Mouse (Mus musculus) forebrain, embryonic 13.5 days (tissue): ENCODE measurements around the gene Rgs14. TPM values are rescaled to one million over a fixed set of nuclear protein-coding genes. Genes with fewer than 3 reads are reported as not detected.

Source experiments
- ATAC-seq: fragments of 200-750 bp; cut with Nextera tagmentation; 2 replicates; pipeline ENCODE4 v1.8.0; 2017
- H3K27ac ChIP-seq: fragments of 300-500 bp; sonication (generic); 2 replicates; pipeline ENCODE4 v1.5.1; 2015; ENCODE audit warnings: inconsistent platforms, mild to moderate bottlenecking, moderate library complexity
- H3K27me3 ChIP-seq: fragments of 300-500 bp; sonication (generic); 2 replicates; pipeline ENCODE4 v1.6.1; 2015; ENCODE audit warnings: mild to moderate bottlenecking, inconsistent platforms
- H3K36me3 ChIP-seq: fragments of 300-500 bp; sonication (generic); 2 replicates; pipeline ENCODE4 v1.6.1; 2015; ENCODE audit warnings: mild to moderate bottlenecking, inconsistent platforms; ENCODE audit not compliant: poor library complexity, severe bottlenecking
- H3K4me1 ChIP-seq: fragments of 300-500 bp; sonication (generic); 2 replicates; pipeline ENCODE4 v1.6.1; 2015; ENCODE audit warnings: inconsistent platforms
- H3K4me2 ChIP-seq: fragments of 300-500 bp; sonication (generic); 2 replicates; pipeline ENCODE4 v1.6.1; 2015; ENCODE audit warnings: inconsistent platforms, mild to moderate bottlenecking, moderate library complexity
- H3K4me3 ChIP-seq: fragments of 300-500 bp; sonication (generic); 2 replicates; pipeline ENCODE4 v1.5.1; 2015; ENCODE audit warnings: mild to moderate bottlenecking, inconsistent platforms
- H3K9ac ChIP-seq: fragments of 300-500 bp; sonication (generic); 2 replicates; pipeline ENCODE4 v1.6.1; 2015; ENCODE audit warnings: mild to moderate bottlenecking, inconsistent platforms
- H3K9me3 ChIP-seq: fragments of 300-500 bp; sonication (generic); replicated peaks from 2 replicates; pipeline ENCODE4 v1.6.1; 2016; ENCODE audit warnings: inconsistent platforms
- WGBS: fragments of 180-500 bp; shearing (Covaris S2); methylation state at CpG from one replicate; pipeline ENCODE4 v1.1.7; 2015; 5-methylcytosine and 5-hydroxymethylcytosine counted together
- polyA plus RNA-seq: library from polyadenylated mRNA; unstranded; fragments of >200 nt; fragmentation: Nextera tagmentation; extraction: Ambion mirVana; gene quantifications from 2 replicates; pipeline ENCODE4 v1.2.1, GENCODE M21; 2015

Gene Rgs14
- polyA plus RNA-seq, 1 experiment from 2014 or later: 0.40 TPM

DNA sequence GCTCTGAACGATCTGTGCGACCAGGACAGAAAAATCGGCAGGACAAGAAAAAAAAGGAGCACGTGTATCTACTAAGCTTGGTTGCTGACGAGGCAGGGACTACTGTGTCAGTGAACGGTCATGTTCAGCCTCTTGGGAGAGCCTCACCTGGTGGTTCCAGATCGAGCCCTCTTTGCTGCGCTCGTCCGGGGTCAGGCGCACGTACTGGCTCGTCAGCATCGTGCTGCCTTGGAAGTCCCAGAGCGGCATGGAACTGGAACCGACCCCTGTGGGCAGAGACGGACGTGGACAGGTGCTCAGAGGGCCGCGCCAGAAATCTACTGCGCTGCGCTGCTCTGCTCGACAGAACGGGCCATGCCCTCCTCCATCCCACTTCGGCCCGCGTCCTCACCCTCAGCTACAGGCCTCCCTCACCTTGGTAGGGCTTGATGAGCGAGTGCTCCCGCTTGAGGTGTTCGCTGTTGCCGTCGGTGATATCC is 7.5 kb upstream of the Rgs14 start:
- Histone ChIP-seq H3K36me3 (peaks cover 40% of the 10 kb centered on the region), H3K9me3 (no peaks in the 10 kb centered on the region), H3K4me1 (peaks cover 25% of the 10 kb centered on the region), H3K4me3 (peak overlapping the region; percentile 98), H3K9ac (peak overlapping the region; percentile 93), H3K27me3 (peaks cover 8% of the 10 kb centered on the region), H3K27ac (peak overlapping the region; percentile 93), H3K4me2 (peak overlapping the region; percentile 91)
- 1% methylated on average over 32 of the region's 32 CpGs for WGBS
- peak; percentile 39 for ATAC-seq

DNA sequence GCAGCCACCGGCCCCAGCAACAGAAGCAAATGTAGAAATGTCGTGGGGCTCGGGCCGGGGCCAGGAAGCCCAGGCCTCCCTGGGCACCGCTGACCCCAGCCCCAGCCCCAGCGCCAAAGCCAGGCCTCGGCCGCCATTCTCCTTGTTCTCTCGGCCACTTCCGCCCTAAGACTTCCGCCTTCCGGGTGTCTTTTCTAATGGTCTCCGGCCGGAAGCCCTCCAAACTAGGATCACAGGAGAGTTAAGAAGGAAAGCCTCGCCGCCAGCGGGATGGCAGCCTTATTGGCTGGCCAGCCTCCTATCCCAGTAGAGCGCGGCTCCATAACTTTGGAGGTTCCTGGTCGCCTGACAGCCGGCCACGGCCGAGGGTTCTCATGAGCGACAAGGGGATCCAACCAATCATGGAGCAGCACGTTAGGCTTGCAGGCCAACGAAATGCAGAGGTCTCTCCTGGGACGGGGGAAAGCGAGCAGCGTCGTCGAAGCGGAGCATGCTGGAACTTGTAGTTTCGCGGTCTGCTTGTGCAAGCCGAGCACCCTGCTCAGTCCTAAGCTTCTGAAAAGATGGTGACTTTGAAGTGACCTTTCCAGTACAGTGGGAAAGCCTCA is 7.0 kb upstream of the Rgs14 start, which contains the start of gene Lman2:
TSS of gene Lman2 (minus strand) at position 331 of the 608 bp plus-strand sequence.
- WGBS: under 1% methylated on average over 35 of the region's 35 CpGs
- H3K4me1 ChIP-seq: peaks cover 25% of the 10 kb centered on the region
- peaks cover 35% of the 10 kb centered on the region for H3K36me3 ChIP-seq
- peak within 1 kb of the TSS; percentile 91 for H3K4me2 ChIP-seq
- peak within 1 kb of the TSS; percentile 93 for H3K27ac ChIP-seq
- peak within 1 kb of the TSS; percentile 98 for H3K4me3 ChIP-seq
- peaks cover 12% of the 10 kb centered on the region for H3K27me3 ChIP-seq
- no peaks in the 10 kb centered on the region for H3K9me3 ChIP-seq
- H3K9ac ChIP-seq: peak within 1 kb of the TSS; percentile 93
- peak; percentile 99 for ATAC-seq

DNA sequence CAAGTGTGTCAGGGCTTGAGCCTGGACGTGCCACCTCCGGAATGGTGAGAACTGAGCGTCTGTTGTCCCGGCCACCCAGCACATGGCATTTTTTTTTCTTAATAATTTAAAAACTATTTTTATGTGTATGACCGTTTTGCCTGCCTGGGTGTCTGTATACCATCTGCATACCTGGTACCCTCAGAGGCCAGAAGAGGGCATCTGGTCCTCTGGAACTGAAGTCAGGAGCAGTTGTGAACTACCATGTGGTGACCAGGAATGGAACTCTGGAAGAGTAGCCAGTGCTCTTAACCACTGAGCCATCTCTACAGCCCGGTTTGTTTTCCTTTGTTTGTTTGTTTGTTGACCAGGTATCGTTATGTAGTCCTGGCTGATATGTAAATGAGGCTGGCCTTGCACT is 1.1 kb upstream of the Rgs14 start:
- Histone ChIP-seq H3K4me3 (no peak overlapping the region), H3K27me3 (peaks cover 22% of the 10 kb centered on the region), H3K4me1 (no peaks in the 10 kb centered on the region), H3K4me2 (no peak overlapping the region), H3K9ac (no peak overlapping the region), H3K9me3 (no peaks in the 10 kb centered on the region), H3K36me3 (no peaks in the 10 kb centered on the region), H3K27ac (no peak overlapping the region)
- WGBS: 80% methylated on average over 7 of the region's 7 CpGs
- no peak for ATAC-seq

DNA sequence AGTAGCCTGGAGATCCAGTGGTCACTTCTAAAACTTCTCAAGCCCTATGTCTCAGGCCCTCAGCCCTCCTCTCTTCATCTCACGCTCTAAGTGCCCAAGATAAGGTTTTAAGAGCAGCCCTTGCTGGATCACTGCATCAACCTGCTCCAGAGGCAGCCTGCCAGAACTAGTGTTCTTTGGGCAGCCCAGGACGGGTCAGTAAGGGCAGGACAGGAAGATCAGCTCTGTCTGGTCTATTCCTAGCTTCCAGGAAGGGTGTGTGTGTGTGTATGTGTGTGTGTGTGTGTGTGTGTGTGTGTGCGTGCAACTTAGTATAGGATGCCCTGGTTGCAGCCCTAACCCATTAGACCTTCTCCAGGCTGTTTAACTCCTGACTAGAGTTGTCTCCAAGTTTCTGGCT is 702 bp downstream of the Rgs14 start:
- WGBS: 68% methylated on average over 3 of the region's 3 CpGs
- no peak for ATAC-seq
- Histone ChIP-seq H3K4me2 (no peak overlapping the region), H3K4me3 (no peak overlapping the region), H3K27ac (no peak overlapping the region), H3K27me3 (peaks cover 26% of the 10 kb centered on the region), H3K9ac (no peak overlapping the region), H3K4me1 (no peaks in the 10 kb centered on the region), H3K9me3 (no peaks in the 10 kb centered on the region), H3K36me3 (no peaks in the 10 kb centered on the region)

DNA sequence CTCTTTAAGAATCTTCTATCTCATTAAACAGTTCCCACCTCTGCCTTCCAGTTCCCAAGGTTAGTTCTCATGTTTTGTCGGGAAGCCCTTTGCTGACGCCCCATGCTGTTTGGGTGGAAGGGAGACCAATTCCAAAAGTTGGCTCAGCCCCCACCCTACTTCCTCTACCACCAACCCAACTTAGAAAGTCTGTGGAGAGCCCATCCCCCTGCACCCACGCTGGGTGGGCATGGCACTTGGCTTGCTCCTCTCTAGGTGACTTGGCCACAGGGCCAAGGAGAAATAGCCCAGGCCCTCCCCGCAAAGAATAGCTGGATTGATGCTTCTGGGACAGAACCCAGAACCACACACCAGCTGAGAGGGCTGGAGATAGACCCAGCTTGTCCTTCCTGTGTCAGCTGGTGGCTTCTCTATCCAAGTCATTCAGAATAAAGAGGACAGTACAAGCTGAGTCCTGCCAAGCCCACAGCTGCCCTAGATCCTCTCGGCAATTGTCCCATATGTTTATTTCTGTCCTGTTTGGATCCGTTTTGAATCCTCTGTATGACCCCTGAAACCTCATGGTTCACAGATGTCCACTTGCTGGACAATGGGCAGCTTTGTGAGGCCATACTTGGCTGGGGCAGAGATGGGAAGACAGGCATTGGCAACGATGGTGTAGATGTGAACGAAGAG is 1.6 kb downstream of the Rgs14 start:
- H3K4me3 ChIP-seq: no peak overlapping the region
- ATAC-seq: no peak
- H3K36me3 ChIP-seq: no peaks in the 10 kb centered on the region
- no peak overlapping the region for H3K27ac ChIP-seq
- H3K9me3 ChIP-seq: no peaks in the 10 kb centered on the region
- WGBS: 81% methylated on average over 8 of the region's 8 CpGs
- H3K4me1 ChIP-seq: no peaks in the 10 kb centered on the region
- H3K27me3 ChIP-seq: peaks cover 28% of the 10 kb centered on the region
- H3K4me2 ChIP-seq: no peak overlapping the region
- H3K9ac ChIP-seq: no peak overlapping the region

DNA sequence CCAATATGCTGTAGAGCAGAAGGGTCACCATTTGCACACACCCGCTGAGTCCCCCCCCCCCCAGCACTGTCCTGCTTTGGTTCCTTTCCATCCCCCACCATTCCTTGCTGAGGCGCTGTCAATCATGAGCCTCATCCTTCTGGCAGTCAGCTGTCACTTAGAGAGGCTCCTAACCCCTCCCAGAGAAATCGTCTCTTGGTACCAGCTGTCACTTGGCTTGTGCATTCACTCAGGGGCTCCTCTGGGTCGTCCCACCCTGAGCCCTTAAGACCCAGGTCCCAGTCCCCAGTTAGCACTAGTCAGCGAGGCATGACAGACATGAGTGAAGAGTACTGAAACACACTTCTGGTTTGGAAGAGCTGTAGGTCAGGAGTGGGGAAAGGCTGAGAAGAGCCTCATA is 2.2 kb downstream of the Rgs14 start:
- 63% methylated on average over 5 of the region's 5 CpGs for WGBS
- peaks cover 32% of the 10 kb centered on the region for H3K27me3 ChIP-seq
- no peaks in the 10 kb centered on the region for H3K4me1 ChIP-seq
- no peak for ATAC-seq
- H3K27ac ChIP-seq: no peak overlapping the region
- no peak overlapping the region for H3K4me2 ChIP-seq
- no peaks in the 10 kb centered on the region for H3K36me3 ChIP-seq
- H3K9ac ChIP-seq: no peak overlapping the region
- no peak overlapping the region for H3K4me3 ChIP-seq
- H3K9me3 ChIP-seq: no peaks in the 10 kb centered on the region

DNA sequence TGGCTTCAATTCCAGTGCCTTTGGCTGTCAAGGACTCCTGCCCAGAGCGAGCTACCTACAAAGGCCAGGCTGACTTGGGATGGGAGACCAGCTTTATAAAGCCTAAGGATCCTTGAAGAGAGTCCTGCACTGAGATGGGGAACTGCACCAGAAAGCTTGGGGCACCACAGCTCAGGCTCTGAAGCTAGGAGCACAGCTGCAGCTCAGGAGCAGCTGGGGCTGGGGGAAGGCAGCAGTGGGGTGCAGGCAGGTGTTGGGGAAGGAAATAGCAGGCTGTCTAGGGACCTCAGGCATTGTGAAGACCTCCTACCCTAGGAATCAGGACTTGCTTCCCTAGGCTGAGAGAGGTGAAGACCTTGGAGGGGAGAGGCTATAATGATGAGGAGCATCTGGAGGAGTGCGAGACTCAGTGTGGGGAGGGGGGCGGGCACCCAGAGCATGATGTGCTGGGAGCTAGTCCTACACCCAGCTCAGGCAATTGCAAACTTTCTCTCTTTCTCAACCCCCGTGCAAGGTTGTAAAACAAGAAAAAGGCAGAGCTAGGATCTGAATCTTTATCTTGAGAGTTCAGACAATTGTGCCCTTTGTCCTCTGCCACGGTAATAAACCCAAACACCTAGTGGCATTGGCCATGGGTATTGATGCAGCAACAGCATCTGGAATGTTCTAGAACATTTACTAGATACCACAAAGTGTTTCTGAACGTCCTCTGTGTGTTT is 4.8 kb downstream of the Rgs14 start:
- ATAC-seq: no peak
- 69% methylated on average over 6 of the region's 6 CpGs for WGBS
- H3K9ac ChIP-seq: no peak overlapping the region

DNA sequence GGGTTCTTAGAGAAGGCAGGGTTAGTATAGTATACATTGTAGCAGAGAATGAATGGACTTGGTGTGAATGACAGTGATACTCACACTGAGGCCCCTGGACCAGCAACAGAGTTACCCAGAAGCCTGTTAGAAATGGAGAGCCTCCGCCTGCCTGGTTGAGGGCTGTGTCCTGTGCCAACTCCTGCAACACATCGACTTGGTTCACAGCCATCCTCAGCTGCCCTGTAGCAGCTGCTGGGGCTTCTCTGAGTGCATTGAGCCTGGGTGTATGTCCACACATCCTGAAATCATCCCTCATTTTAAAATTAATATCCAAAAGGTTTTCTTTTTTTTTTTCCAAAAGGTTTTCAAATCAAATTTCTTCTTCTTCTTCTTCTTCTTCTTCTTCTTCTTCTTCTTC is 6.3 kb downstream of the Rgs14 start:
- no peak overlapping the region for H3K27ac ChIP-seq
- no peak for ATAC-seq
- H3K36me3 ChIP-seq: no peaks in the 10 kb centered on the region
- H3K4me3 ChIP-seq: no peak overlapping the region
- peaks cover 59% of the 10 kb centered on the region for H3K27me3 ChIP-seq
- no peak overlapping the region for H3K4me2 ChIP-seq
- H3K9me3 ChIP-seq: no peaks in the 10 kb centered on the region
- H3K4me1 ChIP-seq: 0 out of 2 replicates have a peak, but pooled peaks cover 4% of the 10 kb centered on the region
- H3K9ac ChIP-seq: no peak overlapping the region
- WGBS: 72% methylated on average over 2 of the region's 2 CpGs

More for the DNA sequence above, 4.8 kb downstream of the Rgs14 start:
- no peaks in the 10 kb centered on the region for H3K36me3 ChIP-seq
- H3K27me3 ChIP-seq: peaks cover 51% of the 10 kb centered on the region
- H3K4me2 ChIP-seq: no peak overlapping the region
- H3K4me1 ChIP-seq: 0 out of 2 replicates have a peak, but pooled peaks cover 3% of the 10 kb centered on the region
- H3K4me3 ChIP-seq: no peak overlapping the region
- no peaks in the 10 kb centered on the region for H3K9me3 ChIP-seq
- no peak overlapping the region for H3K27ac ChIP-seq

DNA sequence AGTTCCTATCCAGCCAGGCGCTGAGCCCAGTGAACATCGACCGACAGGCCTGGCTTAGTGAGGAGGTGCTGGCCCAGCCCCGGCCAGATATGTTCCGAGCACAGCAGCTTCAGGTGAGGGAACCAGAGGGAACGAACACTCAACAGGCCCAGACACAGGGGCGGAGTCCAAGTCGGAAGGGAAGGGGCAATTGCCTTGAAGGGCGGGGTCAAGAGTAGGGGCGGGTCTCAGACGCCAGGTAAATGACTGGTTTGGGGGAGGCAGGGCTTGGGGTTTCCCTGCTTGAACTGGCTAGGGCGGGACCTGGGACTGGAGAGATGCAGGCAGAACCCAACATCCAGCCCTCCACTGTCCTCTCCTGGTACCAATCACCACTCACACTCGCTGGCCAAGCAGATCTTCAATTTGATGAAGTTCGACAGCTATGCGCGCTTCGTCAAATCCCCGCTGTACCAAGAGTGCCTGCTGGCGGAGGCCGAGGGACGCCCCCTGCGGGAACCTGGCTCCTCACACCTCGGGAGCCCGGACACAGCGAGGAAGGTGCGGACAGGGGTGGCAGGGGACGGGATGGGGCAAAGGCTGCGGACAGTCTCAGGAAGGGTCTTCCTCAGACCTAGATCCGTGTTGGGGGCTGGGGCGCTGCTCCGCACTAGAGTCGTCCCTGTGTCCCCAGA is 9.5 kb downstream of the Rgs14 start:
- Histone ChIP-seq H3K4me1 (0 out of 2 replicates have a peak, but pooled peaks cover 4% of the 10 kb centered on the region), H3K4me3 (no peak overlapping the region), H3K27me3 (peaks cover 78% of the 10 kb centered on the region), H3K27ac (no peak overlapping the region), H3K9me3 (no peaks in the 10 kb centered on the region), H3K36me3 (no peaks in the 10 kb centered on the region), H3K9ac (no peak overlapping the region), H3K4me2 (no peak overlapping the region)
- WGBS: 5% methylated on average over 32 of the region's 32 CpGs
- ATAC-seq: no peak

DNA sequence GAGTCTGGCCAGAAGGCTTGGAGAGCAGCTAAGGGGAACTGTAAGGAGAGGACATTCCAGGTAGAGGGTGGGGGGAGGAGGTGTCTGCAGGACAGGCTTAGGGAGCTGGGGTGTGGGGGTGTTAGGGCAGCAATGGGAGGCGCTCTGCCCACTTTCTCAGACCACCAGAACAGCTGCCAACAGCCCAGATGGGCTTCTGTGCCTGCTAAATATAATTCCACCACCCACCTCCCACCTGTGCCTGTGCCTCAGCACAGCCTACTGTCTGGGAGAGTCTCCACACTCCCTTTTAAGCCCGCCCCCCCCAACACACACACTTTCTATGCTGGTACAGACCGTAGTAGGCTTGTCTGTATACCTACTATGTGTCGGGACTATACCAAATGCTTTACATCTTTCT is 12.3 kb downstream of the Rgs14 start:
- 79% methylated on average over 4 of the region's 4 CpGs for WGBS
- H3K27ac ChIP-seq: no peak overlapping the region
- H3K4me1 ChIP-seq: 0 out of 2 replicates have a peak, but pooled peaks cover 4% of the 10 kb centered on the region
- H3K36me3 ChIP-seq: no peaks in the 10 kb centered on the region
- ATAC-seq: no peak
- no peak overlapping the region for H3K4me2 ChIP-seq
- H3K9me3 ChIP-seq: no peaks in the 10 kb centered on the region
- no peak overlapping the region for H3K4me3 ChIP-seq
- H3K27me3 ChIP-seq: peaks cover 60% of the 10 kb centered on the region
- H3K9ac ChIP-seq: no peak overlapping the region

DNA sequence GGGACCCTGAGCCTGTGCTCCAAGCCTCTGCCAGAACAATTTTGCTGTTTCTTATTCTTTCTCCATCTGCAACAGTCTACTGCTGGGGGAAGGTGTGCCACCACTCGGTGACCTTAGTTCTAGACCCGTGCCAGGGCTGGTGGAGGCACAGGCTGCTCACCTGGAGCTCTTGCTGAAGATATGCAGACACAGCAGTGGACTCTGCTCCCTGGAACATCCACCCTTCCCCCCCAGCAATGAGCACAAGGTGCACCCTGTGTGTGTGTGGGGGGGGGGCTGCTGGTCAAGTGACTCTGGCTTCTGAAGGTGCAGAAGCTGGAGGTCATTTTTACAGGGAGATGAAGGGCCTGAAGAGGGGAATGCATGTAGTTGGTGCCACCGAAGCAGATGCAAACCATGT is 21.1 kb downstream of the Rgs14 start:
- H3K9me3 ChIP-seq: no peaks in the 10 kb centered on the region
- no peak overlapping the region for H3K27ac ChIP-seq
- H3K4me3 ChIP-seq: no peak overlapping the region
- no peak for ATAC-seq
- no peak overlapping the region for H3K4me2 ChIP-seq
- no peaks in the 10 kb centered on the region for H3K36me3 ChIP-seq
- 81% methylated on average over 3 of the region's 3 CpGs for WGBS
- H3K27me3 ChIP-seq: no peaks in the 10 kb centered on the region
- H3K9ac ChIP-seq: no peak overlapping the region
- no peaks in the 10 kb centered on the region for H3K4me1 ChIP-seq

DNA sequence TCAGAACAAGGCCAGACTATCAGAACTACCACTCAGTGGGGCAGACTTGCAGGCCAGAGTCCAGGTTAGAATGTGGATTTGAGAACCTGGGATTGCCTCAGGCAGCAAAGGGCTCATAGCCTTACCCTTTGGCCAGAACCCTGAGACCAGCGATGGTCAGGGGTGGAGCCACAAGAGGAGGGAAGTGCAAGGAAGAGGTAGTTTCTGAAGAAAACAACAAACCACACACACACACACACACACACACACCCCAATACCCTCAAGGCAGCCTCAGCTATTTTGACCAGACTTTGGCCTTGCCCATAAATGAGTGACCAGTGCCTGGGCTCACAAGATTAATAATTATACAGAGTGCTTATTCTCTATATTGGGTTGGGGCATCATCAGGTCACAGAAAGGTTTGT is 22.1 kb downstream of the Rgs14 start:
- Histone ChIP-seq H3K27ac (no peak overlapping the region), H3K4me2 (no peak overlapping the region), H3K4me3 (no peak overlapping the region), H3K27me3 (peaks cover 4% of the 10 kb centered on the region; the same call in 1 of the 2 replicates), H3K4me1 (no peaks in the 10 kb centered on the region), H3K9ac (no peak overlapping the region), H3K36me3 (no peaks in the 10 kb centered on the region), H3K9me3 (no peaks in the 10 kb centered on the region)
- WGBS: 100% methylated on average over 1 of the region's 1 CpGs
- ATAC-seq: no peak
